Mouse (Mus musculus): ENCODE results near the gene Gng7. TPM values are rescaled to one million over a fixed set of nuclear protein-coding genes. Genes with fewer than 3 reads are reported as not detected.

Gene Gng7
- polyA plus RNA-seq, 1 experiment: 0.63 TPM

- TF ChIP-seq POLR2A (IDR thresholded peaks at IDR 0.05; ENCODE audit: control insufficient read depth, extremely low read depth, insufficient read depth, low read length, poor library complexity) (no peak), CTCF (IDR thresholded peaks at IDR 0.05; ENCODE audit: borderline replicate concordance, control insufficient read depth, extremely low read depth, insufficient read depth, low read length, poor library complexity) (no peak)
- no peak within 1 kb of the TSS for H3K4me3 ChIP-seq (ENCODE audit: control insufficient read depth, insufficient read depth, low read length)
- peaks cover 5% of the 10 kb centered on the region; the same call in 1 of the 2 replicates for H3K27me3 ChIP-seq (ENCODE audit: control insufficient read depth, insufficient read depth, low read length)
- no peaks in the 10 kb centered on the region for H3K4me1 ChIP-seq (replicated peaks; ENCODE audit: control insufficient read depth, insufficient read depth, low read length)
- no peak for DNase-seq
- H3K36me3 ChIP-seq (ENCODE audit: control insufficient read depth, insufficient read depth, low read length): no peaks in the 10 kb centered on the region
- H3K27ac ChIP-seq (ENCODE audit: control insufficient read depth, insufficient read depth, low read length): no peak within 1 kb of the TSS
- 60% methylated on average over 12 of the region's 12 CpGs for WGBS
These were observed 11.0 kb upstream of the Gng7 start, which contains the start of gene Diras1 for GRCm38 (mm10) chr10:81025639-81026275. TSS of gene Diras1 (minus strand) at chr10:81025662.

GRCm38 (mm10) chr10:81025047-81025621 lies 10.4 kb upstream of the Gng7 start:
- 4% methylated on average over 43 of the region's 43 CpGs for WGBS
- Histone ChIP-seq H3K36me3 (ENCODE audit: control insufficient read depth, insufficient read depth, low read length) (no peaks in the 10 kb centered on the region), H3K4me3 (ENCODE audit: control insufficient read depth, insufficient read depth, low read length) (no peak overlapping the region), H3K4me1 (replicated peaks; ENCODE audit: control insufficient read depth, insufficient read depth, low read length) (no peaks in the 10 kb centered on the region), H3K27ac (ENCODE audit: control insufficient read depth, insufficient read depth, low read length) (no peak overlapping the region), H3K27me3 (ENCODE audit: control insufficient read depth, insufficient read depth, low read length) (peaks cover 5% of the 10 kb centered on the region; the same call in 1 of the 2 replicates)
- no peak for DNase-seq
- no peak for TF ChIP-seq CTCF (IDR thresholded peaks at IDR 0.05; ENCODE audit: borderline replicate concordance, control insufficient read depth, extremely low read depth, insufficient read depth, low read length, poor library complexity)
- TF ChIP-seq POLR2A (IDR thresholded peaks at IDR 0.05; ENCODE audit: control insufficient read depth, extremely low read depth, insufficient read depth, low read length, poor library complexity): no peak

GRCm38 (mm10) chr10:81024346-81024937 lies 9.7 kb upstream of the Gng7 start:
- Histone ChIP-seq H3K27ac (ENCODE audit: control insufficient read depth, insufficient read depth, low read length) (no peak overlapping the region), H3K27me3 (ENCODE audit: control insufficient read depth, insufficient read depth, low read length) (peaks cover 5% of the 10 kb centered on the region; the same call in 1 of the 2 replicates), H3K4me3 (ENCODE audit: control insufficient read depth, insufficient read depth, low read length) (no peak overlapping the region), H3K36me3 (ENCODE audit: control insufficient read depth, insufficient read depth, low read length) (no peaks in the 10 kb centered on the region), H3K4me1 (replicated peaks; ENCODE audit: control insufficient read depth, insufficient read depth, low read length) (no peaks in the 10 kb centered on the region)
- 83% methylated on average over 5 of the region's 5 CpGs for WGBS
- no peak for TF ChIP-seq POLR2A (IDR thresholded peaks at IDR 0.05; ENCODE audit: control insufficient read depth, extremely low read depth, insufficient read depth, low read length, poor library complexity)
- TF ChIP-seq CTCF (IDR thresholded peaks at IDR 0.05; ENCODE audit: borderline replicate concordance, control insufficient read depth, extremely low read depth, insufficient read depth, low read length, poor library complexity): no peak
- no peak for DNase-seq

- Histone ChIP-seq H3K36me3 (ENCODE audit: control insufficient read depth, insufficient read depth, low read length) (no peaks in the 10 kb centered on the region), H3K27ac (ENCODE audit: control insufficient read depth, insufficient read depth, low read length) (no peak overlapping the region), H3K4me1 (replicated peaks; ENCODE audit: control insufficient read depth, insufficient read depth, low read length) (no peaks in the 10 kb centered on the region), H3K4me3 (ENCODE audit: control insufficient read depth, insufficient read depth, low read length) (no peak overlapping the region), H3K27me3 (ENCODE audit: control insufficient read depth, insufficient read depth, low read length) (peaks cover 5% of the 10 kb centered on the region; the same call in 1 of the 2 replicates)
- DNase-seq: no peak
- WGBS: 72% methylated on average over 8 of the region's 8 CpGs
- no peak for TF ChIP-seq CTCF (IDR thresholded peaks at IDR 0.05; ENCODE audit: borderline replicate concordance, control insufficient read depth, extremely low read depth, insufficient read depth, low read length, poor library complexity)
- no peak for TF ChIP-seq POLR2A (IDR thresholded peaks at IDR 0.05; ENCODE audit: control insufficient read depth, extremely low read depth, insufficient read depth, low read length, poor library complexity)
These were observed 8.0 kb upstream of the Gng7 start for GRCm38 (mm10) chr10:81022744-81023143.

- 8% methylated on average over 26 of the region's 26 CpGs for WGBS
- no peak for DNase-seq
- H3K4me1 ChIP-seq (replicated peaks; ENCODE audit: control insufficient read depth, insufficient read depth, low read length): no peaks in the 10 kb centered on the region
- no peak for TF ChIP-seq POLR2A (IDR thresholded peaks at IDR 0.05; ENCODE audit: control insufficient read depth, extremely low read depth, insufficient read depth, low read length, poor library complexity)
- no peak for TF ChIP-seq CTCF (IDR thresholded peaks at IDR 0.05; ENCODE audit: borderline replicate concordance, control insufficient read depth, extremely low read depth, insufficient read depth, low read length, poor library complexity)
- no peak overlapping the region for H3K4me3 ChIP-seq (ENCODE audit: control insufficient read depth, insufficient read depth, low read length)
- no peak overlapping the region for H3K27ac ChIP-seq (ENCODE audit: control insufficient read depth, insufficient read depth, low read length)
- H3K27me3 ChIP-seq (ENCODE audit: control insufficient read depth, insufficient read depth, low read length): peaks cover 5% of the 10 kb centered on the region; the same call in 1 of the 2 replicates
- H3K36me3 ChIP-seq (ENCODE audit: control insufficient read depth, insufficient read depth, low read length): no peaks in the 10 kb centered on the region
These were observed 6.9 kb upstream of the Gng7 start for GRCm38 (mm10) chr10:81021547-81022110.

- Histone ChIP-seq H3K4me1 (replicated peaks; ENCODE audit: control insufficient read depth, insufficient read depth, low read length) (no peaks in the 10 kb centered on the region), H3K4me3 (ENCODE audit: control insufficient read depth, insufficient read depth, low read length) (no peak overlapping the region), H3K27ac (ENCODE audit: control insufficient read depth, insufficient read depth, low read length) (no peak overlapping the region), H3K36me3 (ENCODE audit: control insufficient read depth, insufficient read depth, low read length) (no peaks in the 10 kb centered on the region), H3K27me3 (ENCODE audit: control insufficient read depth, insufficient read depth, low read length) (peaks cover 5% of the 10 kb centered on the region; the same call in 1 of the 2 replicates)
- no peak for DNase-seq
- TF ChIP-seq CTCF (IDR thresholded peaks at IDR 0.05; ENCODE audit: borderline replicate concordance, control insufficient read depth, extremely low read depth, insufficient read depth, low read length, poor library complexity) (no peak), POLR2A (IDR thresholded peaks at IDR 0.05; ENCODE audit: control insufficient read depth, extremely low read depth, insufficient read depth, low read length, poor library complexity) (no peak)
- WGBS: 82% methylated on average over 2 of the region's 2 CpGs
These were observed 5.5 kb upstream of the Gng7 start for GRCm38 (mm10) chr10:81020207-81020606.
